22 mouse cellular contexts compared by ENCODE assay signal in genomic region chr6:28685745-28686144, GRCm38 (mm10).
DNase-seq lines count a peak whose midpoint lies in the region; ATAC-seq and TF ChIP-seq lines count a peak whose summit lies in the region.
"Had no signal": no experiment of that assay in that cellular context is flagged by ENCODE, and none has a peak within 500 bp of the region (broad histone marks: within the 10 kb centered on the region; RNA-seq: fewer than 3 reads in every experiment).

No protein-coding gene starts in this region.

- no peak overlapping the region for H3K4me3 ChIP-seq in kidney, embryonic 14.5 days (ENCODE audit: low read length)
- H3K4me3 ChIP-seq in kidney, embryonic 16.5 days (ENCODE audit: low read length) = no peak overlapping the region
- H3K4me3 ChIP-seq in kidney, adult 2 months (ENCODE audit: insufficient read depth, low read depth, low read length) = no peak overlapping the region
- H3K4me3 ChIP-seq in layer of hippocampus, adult 2 months = no peak overlapping the region
- H3K4me3 ChIP-seq: embryonic facial prominence, embryonic 13.5 days; embryonic facial prominence, embryonic 15.5 days; erythroblast, embryonic 14.5 days; forebrain, embryonic 10.5 days; forebrain, embryonic 12.5 days had no signal

- no peak for TF ChIP-seq CTCF in kidney, adult 2 months (conservative IDR thresholded peaks at IDR 0.05; ENCODE audit: insufficient read depth, insufficient read length, low read depth, low read length)
- no peak for TF ChIP-seq CTCF in layer of hippocampus, adult 2 months (conservative IDR thresholded peaks at IDR 0.05)

- peaks cover 15% of the 10 kb centered on the region for H3K4me1 ChIP-seq in kidney, embryonic 14.5 days (ENCODE audit: control insufficient read depth, insufficient read depth, low read length)
- peaks cover 15% of the 10 kb centered on the region for H3K4me1 ChIP-seq in kidney, embryonic 16.5 days (ENCODE audit: insufficient read depth, low read length)
- H3K4me1 ChIP-seq in kidney, adult 2 months (ENCODE audit: control insufficient read depth, insufficient read depth, low read length) = peaks cover 8% of the 10 kb centered on the region; the same call in 1 of the 2 replicates
- H3K4me1 ChIP-seq: embryonic facial prominence, embryonic 15.5 days; forebrain, embryonic 10.5 days; forebrain, embryonic 12.5 days had no signal

- WGBS in kidney, embryonic 14.5 days = 52% methylated on average over 5 of the region's 5 CpGs
- whole genome bisulfite sequencing in kidney, embryonic 16.5 days = 41% methylated on average over 5 of the region's 5 CpGs
- WGBS in kidney, adult 2 months = 70% methylated on average over 5 of the region's 5 CpGs

- H3K36me3 ChIP-seq in kidney, embryonic 14.5 days (ENCODE audit: control insufficient read depth, insufficient read depth, low read length) = no peaks in the 10 kb centered on the region
- H3K36me3 ChIP-seq in kidney, embryonic 16.5 days (ENCODE audit: insufficient read depth, low read length) = no peaks in the 10 kb centered on the region
- H3K36me3 ChIP-seq in kidney, adult 2 months (ENCODE audit: control insufficient read depth, insufficient read depth, low read length) = no peaks in the 10 kb centered on the region
- H3K36me3 ChIP-seq: embryonic facial prominence, embryonic 13.5 days; forebrain, embryonic 10.5 days; forebrain, embryonic 12.5 days had no signal

- no peak overlapping the region for H3K27ac ChIP-seq in kidney, embryonic 14.5 days (ENCODE audit: low read depth, low read length)
- H3K27ac ChIP-seq in kidney, embryonic 16.5 days (ENCODE audit: low read length) = no peak overlapping the region
- no peak overlapping the region for H3K27ac ChIP-seq in kidney, adult 2 months (ENCODE audit: insufficient read depth, low read depth, low read length)
- H3K27ac ChIP-seq in layer of hippocampus, adult 2 months = 0 out of 2 replicates have a peak overlapping the region, but pooled peaks have one; percentile 4
- H3K27ac ChIP-seq: embryonic facial prominence, embryonic 13.5 days; embryonic facial prominence, embryonic 15.5 days; forebrain, embryonic 10.5 days; forebrain, embryonic 12.5 days had no signal

- H3K4me2 ChIP-seq in kidney, embryonic 14.5 days (replicated peaks; ENCODE audit: low read depth, low read length) = no peak overlapping the region
- H3K4me2 ChIP-seq in kidney, embryonic 16.5 days (replicated peaks; ENCODE audit: low read depth, low read length) = no peak overlapping the region
- H3K4me2 ChIP-seq: embryonic facial prominence, embryonic 13.5 days; embryonic facial prominence, embryonic 15.5 days; forebrain, embryonic 12.5 days had no signal

- H3K27me3 ChIP-seq in kidney, embryonic 14.5 days (ENCODE audit: control insufficient read depth, insufficient read depth, low read length) = no peaks in the 10 kb centered on the region
- H3K27me3 ChIP-seq in kidney, embryonic 16.5 days (ENCODE audit: insufficient read depth, low read length) = no peaks in the 10 kb centered on the region
- H3K27me3 ChIP-seq in kidney, adult 2 months (replicated peaks; ENCODE audit: control insufficient read depth, insufficient read depth, low read length) = no peaks in the 10 kb centered on the region
- H3K27me3 ChIP-seq: embryonic facial prominence, embryonic 13.5 days; embryonic facial prominence, embryonic 15.5 days; forebrain, embryonic 12.5 days had no signal

- no peak overlapping the region for H3K9ac ChIP-seq in kidney, embryonic 14.5 days (ENCODE audit: low read depth, low read length)
- no peak overlapping the region for H3K9ac ChIP-seq in kidney, embryonic 16.5 days (replicated peaks; ENCODE audit: low read length)
- H3K9ac ChIP-seq: embryonic facial prominence, embryonic 13.5 days; embryonic facial prominence, embryonic 15.5 days; forebrain, embryonic 12.5 days had no signal

- DNase-seq in kidney, postnatal 14 days = no peak
- no peak for DNase-seq in kidney, adult 2 months
- DNase-seq in layer of hippocampus, adult 2 months (ENCODE audit: low spot score in 2 of 2) = no peak
- no peak for DNase-seq in layer of hippocampus, adult 11-12 months (ENCODE audit: low spot score)
- DNase-seq: adrenal gland, adult 2 months; adrenal gland, postnatal 10 days; adrenal gland, postnatal 25 days; cerebellum, adult 11 months; cerebellum, adult 18-20 months; cerebellum, adult 8-10 months; cerebellum, adult 9-11 months; cerebellum, postnatal 14 days; cerebellum, postnatal 36 days; embryo, embryonic 11 days had no signal

- TF ChIP-seq POLR2A in kidney, adult 2 months (IDR thresholded peaks at IDR 0.05; ENCODE audit: low read depth, low read length) = no peak

- no peaks in the 10 kb centered on the region for H3K9me3 ChIP-seq in kidney, embryonic 14.5 days (ENCODE audit: control insufficient read depth, low read length)
- H3K9me3 ChIP-seq in kidney, embryonic 16.5 days (ENCODE audit: low read length) = no peaks in the 10 kb centered on the region
- H3K9me3 ChIP-seq: embryonic facial prominence, embryonic 13.5 days; embryonic facial prominence, embryonic 15.5 days; forebrain, embryonic 10.5 days; forebrain, embryonic 12.5 days had no signal

- ATAC-seq in kidney, embryonic 14.5 days (ENCODE audit: low FRiP score, low TSS enrichment) = peak; percentile 94
- peak; percentile 77 for ATAC-seq in kidney, embryonic 16.5 days (ENCODE audit: low FRiP score, low TSS enrichment)
- ATAC-seq: forebrain, embryonic 14.5 days had no signal
